Mouse (Mus musculus) neutrophil, adult 5-6 weeks (primary cell): ENCODE data around the gene Mpdz. TPM values are rescaled to one million over a fixed set of nuclear protein-coding genes. Genes with fewer than 3 reads are reported as not detected.

Source experiments
- ATAC-seq: fragments of 151-379, 151-347 bp; 2 replicates; pipeline ENCODE4 v1.8.0; 2017; ENCODE audit warnings: mild to moderate bottlenecking, moderate TSS enrichment; ENCODE audit not compliant: insufficient number of reproducible peaks, poor library complexity, low FRiP score, severe bottlenecking; ENCODE audit errors: extremely low read depth
- total RNA-seq: library from RNA; stranded (forward); fragments of 200-1000 nt; gene quantifications from 2 replicates; pipeline ENCODE4 v1.2.3, GENCODE M21; 2017

Mpdz gene
- total RNA-seq, 1 experiment from 2014 or later = not detected

DNA sequence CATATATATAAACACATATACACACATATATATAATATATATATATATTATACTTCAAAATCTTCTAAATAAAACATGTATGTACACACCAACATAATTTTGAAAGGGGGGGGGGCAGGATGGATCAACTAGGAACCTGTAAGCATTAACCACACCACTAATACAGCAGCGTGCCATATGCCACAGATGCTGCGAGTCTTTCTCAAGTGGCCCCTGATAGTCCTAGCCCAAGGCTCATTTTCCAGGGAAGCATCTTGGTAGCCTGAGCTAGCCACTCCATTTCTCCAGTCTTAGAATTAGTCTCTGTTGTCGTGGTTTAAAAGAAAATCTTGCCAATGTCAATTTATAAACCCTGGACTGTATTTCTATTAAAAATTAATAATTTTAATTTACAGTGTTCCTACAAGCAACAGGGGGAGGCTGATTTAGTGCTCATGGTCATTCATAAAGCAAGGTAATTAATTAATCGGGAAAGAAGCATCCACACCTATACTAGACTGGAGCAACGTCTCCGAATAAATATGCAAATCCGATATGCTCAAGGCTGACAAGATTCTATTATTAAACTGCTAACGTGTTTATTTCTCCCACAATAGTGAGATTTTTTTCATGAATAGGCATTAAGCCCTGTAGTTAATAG lies 27.8 kb downstream of the Mpdz start:
- no peak for ATAC-seq

DNA sequence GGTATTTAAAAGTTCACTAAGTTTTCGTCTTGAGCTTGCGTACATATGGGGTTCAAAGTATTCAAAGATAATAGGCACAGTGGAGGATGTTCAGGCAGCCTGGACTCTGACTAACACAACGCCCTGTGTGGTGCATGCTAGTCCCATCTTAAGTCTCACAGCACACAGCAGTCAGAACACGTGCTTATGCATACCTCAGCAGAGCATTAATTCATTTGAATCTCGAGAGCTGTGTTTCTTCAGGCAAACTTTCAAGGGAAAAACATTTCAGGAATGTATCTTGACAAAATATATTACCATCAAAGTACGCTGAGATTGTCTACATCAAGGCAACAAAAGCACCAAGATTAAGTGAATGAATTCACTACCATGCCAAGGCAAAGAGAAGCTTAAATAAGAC lies 45.7 kb downstream of the Mpdz start:
- ATAC-seq = no peak

DNA sequence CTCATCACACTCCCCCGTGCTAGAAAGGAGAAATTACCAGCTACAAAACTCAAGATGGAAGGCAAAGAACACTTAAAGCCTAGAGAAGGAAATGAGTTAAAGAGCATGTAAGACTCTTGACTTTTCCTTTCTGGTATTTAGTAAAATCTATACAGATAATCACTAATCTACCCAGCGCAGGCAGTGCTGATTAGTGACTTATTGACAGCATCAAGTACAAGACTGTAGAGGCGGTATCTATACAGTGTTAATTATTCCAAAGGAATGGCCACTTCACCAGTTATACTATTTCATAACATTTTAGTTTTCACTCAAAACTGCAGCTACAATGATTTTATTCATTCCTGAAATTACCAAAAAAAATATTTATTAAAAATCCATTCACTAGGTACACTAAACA lies 49.7 kb downstream of the Mpdz start:
- no peak for ATAC-seq

DNA sequence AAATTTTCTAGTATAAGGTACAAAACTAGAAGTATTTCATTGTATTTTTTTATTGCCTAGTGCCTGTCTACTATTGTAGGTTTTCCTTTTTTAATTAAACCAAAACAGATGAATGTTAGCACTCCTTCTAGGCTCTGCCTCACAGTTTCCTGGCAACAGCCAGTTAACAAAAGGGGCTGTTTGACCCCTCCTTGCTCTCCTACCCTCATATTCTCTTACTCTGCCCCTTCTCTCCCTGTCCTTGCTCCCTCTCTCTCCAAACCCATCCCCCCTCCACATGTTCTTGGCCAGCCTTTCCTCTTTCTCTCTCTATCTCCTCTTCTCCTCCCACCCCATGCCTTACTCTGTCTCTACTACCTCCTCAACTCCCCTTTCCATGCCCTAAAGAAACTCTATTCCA lies 53.4 kb downstream of the Mpdz start:
- no peak for ATAC-seq

DNA sequence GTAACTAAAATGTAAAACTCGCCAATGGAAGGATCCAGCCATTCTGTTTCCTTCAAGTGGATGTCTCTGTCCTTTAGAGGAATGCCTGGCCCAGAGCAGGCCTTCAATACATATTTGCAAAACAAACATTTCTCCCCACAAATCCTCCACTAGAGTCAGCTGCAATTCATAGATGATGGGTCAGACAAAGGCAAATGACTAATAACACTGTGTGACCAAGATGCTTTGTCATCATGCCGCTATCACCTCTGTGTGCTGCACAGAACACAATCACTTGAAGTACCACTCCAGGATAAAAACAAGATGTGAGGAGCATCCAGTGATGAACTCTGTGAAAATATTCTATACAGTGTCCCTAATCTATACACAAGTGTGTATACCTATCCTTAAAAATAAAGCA lies 55.0 kb downstream of the Mpdz start:
- no peak for ATAC-seq

DNA sequence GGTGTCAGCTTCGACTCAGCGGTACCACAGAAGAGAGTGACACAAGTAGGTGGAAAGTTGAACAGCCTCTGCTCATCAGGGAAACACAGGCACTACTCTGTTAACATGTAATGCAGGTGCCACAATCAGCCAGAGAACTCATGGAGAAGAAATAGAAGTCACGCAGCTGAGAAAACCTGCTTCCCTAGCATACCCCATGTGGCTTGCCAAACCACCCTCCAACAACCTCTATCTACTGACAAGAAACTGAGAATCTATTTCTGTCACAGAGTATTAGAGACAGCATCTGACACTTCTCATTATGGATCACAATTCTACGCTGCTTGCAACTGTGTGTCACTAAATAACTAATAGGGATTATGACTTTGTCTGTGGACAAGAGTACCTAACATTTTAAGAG lies 70.3 kb downstream of the Mpdz start:
- ATAC-seq = no peak

DNA sequence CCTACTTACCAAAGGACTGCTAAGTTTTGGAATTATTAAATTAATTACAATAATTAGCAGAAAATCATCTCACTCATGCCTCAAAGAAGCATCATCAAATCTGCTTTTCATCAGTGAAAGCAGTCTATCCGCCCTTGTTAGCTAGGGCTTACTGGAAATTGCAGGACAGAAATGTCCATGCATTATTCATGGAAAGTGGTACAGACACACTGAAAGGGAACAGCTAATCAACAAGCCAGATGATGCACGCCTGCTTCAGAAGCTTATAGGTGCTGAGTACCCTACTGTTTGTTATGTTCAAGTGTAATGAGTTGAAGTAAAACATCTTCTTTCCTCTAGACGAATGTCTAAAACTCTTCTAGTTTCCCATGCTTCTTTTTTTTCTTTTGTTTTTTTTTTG lies 91.2 kb downstream of the Mpdz start:
- ATAC-seq = no peak

DNA sequence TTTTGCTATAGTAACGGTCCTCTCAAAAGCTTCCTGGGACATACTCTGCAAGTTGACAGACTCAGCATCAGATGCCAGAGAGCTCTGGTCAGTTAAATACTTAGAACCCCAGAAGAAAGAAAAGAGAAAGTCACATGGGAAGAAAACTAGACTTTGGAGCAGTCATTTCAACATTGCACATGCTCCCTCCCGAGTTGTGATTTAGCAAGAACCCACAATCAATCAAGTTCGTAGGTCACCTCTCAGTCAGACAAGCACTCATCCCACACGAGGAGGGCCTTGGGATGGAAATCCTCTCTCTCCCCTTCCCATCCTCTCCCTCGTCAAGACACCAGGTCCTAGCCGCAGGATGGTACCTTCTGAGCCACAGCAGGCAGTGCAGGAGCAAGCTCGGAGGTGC lies 94.0 kb downstream of the Mpdz start:
- no peak for ATAC-seq

DNA sequence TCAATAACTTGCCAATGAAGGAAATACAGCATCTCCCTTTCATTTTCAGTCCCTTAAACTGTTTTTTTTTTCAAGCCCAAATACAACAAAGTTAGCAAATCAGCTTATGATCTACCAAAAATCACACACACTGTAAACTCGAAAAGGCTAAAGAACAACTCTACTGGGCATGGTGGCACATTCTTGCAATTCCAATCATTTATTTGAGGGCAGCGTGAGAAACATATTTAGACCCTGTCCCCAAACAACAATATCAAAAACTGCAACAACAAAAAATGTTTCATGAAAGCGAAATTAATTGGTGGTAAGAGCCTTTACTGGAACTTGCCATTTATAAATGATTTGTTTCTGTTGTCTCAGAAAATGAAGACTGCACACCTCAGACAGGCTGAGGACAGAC lies 97.5 kb downstream of the Mpdz start:
- no peak for ATAC-seq

DNA sequence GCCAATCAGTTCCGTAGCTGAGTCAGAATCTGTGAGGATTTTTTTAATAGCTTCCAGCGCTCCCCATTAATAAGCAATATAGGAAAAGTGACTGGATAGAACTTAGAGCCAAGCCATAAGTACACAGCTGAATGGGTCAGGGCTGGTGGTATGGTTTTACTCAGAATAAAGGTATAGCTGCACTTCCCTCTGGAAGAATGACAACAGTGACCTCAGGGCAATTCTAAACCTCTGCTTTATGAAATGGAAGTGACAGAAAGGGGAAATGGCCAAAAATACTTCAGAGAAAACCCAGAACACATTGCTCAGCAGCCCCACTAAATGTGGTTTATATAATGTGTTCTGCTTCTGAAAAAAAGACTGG lies 109.0 kb downstream of the Mpdz start:
- ATAC-seq = no peak

DNA sequence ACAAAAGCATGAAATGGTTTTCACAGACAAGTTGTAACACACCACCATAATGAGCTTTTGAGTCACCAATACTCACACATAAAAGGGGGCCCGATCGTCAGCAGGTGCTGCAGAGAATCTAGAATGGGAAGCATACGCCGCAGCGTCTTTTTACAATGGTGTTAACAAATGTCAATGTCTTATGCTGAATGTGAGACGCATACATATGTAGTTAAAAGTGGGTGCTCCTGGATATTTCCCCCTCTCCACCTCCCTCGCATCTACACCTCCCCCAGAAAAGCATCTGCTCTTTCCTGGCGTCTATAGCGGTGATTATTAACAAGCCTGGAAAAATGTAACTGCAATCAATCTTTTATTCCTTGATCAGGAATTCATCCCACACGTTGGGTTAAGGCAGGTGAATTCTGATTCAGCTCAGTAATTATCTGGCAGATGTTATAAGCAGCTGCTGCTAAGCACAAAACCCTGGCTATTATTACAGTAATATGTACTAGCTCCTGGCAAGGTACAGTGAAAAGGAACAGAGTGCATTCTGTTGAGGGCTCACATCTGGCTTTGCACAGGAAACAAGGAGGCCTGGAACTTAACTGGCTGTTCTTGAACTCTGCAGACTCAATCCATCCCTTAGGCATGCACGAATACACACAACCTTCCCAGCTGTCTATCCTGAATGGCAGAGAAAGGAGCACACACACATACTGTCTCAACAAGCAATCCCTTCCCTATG lies 109.6 kb downstream of the Mpdz start:
- ATAC-seq = no peak

DNA sequence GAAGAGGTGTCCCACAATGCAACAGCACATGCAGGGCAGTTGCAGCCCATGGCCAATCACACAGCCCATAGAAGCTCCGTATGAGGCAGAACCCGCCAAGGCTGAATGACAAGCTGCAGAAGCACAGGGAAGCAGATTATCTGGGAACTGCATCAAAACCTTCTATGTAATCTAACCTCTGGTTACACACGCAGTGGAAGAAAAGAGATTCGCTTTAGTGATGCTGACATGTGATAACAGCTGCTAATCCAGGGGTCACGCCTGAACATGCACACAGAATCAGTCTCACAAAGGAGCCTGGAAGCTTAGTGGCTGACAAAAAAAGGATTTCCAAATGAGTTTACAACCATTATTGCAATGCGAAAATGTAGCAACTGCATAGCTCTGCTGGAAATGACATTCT lies 110.2 kb downstream of the Mpdz start:
- ATAC-seq = no peak

DNA sequence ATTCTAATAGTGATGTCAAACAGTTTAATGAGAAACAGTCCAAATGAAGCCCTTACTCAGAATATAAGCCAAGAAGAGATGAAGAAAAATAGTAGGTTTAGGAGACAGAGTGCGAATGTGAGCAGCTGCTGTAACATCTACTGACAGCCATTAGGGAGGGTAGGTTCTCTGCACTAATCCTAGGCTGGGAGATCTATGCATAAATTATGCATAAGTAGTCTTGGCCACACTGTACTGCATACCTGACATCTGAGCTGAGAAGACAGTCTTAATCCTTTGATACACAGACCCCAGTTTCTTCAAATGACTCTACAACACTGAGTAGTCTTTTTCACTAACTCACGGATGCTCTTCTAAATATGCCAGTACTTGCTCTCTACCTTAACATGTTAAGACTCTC lies 114.9 kb downstream of the Mpdz start:
- ATAC-seq = no peak

DNA sequence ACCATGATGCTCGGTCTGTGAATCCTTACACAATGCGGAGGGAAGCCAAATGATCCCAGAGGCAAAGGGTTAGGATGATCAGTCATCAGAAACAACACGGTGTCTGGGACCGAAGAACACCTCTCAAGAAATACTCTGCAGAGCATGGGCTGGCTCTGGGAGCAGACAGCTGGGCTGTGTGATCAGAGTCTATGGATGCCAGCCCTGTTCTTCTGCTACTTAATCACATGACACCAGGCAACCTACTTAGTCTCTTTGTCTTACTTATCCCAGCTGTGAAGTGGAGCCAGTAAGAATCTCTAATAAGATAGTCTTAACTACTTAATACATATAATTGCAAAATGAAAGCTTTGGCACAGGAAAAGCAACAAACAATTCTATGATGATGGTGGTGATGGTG lies 118.8 kb downstream of the Mpdz start:
- no peak for ATAC-seq

DNA sequence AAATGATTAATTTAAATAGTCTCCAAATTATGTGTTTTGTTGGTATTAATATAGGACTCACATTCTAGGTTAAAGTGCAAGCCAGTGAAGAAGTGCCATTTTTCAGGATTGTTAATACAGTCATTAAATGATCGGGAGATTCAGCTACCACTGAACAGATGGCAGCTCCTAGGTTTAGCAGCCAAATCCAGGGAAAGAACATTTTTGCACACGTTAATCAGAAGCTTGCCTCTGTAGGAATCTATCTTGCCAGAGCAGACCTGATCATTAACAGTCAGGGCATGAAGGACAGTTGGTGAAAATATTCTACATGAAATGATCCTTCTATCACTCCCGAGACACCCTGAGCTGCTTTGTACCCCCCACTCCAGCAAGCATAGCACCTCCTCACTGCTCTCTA lies 120.4 kb downstream of the Mpdz start:
- no peak for ATAC-seq

DNA sequence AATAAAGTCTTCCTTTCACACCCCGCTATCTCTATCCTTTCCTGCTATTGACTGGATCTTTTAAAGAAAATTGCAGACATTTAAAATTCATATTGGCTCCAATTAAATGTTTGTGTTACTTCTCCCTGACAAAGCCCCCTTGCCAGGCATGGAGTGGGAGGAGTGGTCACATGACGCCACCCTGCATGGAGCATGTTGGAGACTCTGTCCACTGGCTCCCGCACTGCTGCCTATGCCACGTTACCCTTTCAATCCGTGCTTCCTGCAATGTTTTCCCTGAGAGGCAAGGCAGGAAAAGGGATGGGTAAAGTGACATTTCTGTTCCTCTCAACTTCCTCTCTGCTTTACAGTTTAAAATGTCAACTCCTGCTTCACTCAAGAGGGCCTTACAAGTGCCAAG lies 128.0 kb downstream of the Mpdz start:
- ATAC-seq = no peak

DNA sequence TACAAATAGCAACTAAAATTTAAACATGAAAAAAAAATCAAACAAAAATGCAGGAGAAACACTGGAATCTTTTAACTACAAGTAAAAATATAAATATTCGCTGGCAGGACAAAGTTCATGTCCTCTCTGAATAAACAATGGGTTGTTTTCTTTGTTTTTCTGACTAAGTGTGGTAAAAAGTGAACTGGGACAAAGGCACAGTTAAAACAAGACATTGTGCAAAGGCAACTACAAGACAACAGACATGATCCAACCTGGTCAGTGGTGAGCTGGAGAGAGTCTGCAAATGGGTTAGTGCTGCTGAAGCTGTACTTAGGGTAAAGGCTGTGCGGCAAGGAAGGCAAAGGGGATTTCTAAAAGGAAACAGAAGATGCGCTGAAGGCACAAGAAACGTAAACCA lies 129.4 kb downstream of the Mpdz start:
- no peak for ATAC-seq

DNA sequence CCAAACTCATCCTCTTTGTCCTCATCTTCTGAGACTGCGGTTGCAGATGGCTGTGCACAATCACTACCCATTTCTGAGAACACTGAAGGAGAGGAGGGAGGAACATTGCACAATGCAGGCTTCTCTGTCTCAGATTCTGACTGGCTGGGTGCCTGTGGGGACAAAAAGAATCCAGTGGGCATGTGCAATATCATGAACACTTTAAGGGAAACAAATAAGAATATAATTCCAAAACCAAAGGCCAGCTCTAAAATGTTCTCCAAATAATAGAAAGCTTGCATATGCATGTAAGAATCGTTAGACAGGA lies 132.5 kb downstream of the Mpdz start:
- no peak for ATAC-seq

DNA sequence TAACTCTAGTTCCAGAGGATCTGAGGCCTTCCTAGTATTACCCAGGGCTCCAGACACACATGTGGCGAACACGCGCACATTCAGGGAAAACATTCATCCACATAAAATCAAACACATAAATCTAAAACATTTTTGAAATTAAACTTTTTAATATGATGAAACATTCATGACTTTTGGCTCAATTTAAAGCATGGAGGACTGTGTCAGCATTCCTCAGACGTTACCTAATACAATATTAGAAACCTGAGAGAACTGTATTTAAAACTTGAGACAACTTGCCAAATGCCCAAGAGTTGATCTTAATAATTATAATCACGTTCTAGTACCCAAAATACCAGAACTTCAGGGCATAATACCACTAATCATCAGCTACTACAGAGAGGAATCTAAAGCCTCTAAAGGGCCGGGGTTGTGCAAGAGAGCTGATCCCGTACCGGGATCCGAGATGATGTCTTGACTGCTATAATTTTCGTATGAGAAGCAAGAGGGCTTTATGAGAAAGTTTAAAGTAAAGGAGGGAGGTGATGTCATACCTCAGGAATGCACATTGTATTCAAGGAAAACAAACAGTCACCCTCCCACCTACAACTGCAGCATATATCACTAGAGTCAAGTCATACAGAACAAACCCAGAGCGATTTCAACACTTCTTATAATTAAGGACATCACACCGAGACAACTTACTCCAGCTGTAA lies 133.0 kb downstream of the Mpdz start:
- ATAC-seq = no peak

DNA sequence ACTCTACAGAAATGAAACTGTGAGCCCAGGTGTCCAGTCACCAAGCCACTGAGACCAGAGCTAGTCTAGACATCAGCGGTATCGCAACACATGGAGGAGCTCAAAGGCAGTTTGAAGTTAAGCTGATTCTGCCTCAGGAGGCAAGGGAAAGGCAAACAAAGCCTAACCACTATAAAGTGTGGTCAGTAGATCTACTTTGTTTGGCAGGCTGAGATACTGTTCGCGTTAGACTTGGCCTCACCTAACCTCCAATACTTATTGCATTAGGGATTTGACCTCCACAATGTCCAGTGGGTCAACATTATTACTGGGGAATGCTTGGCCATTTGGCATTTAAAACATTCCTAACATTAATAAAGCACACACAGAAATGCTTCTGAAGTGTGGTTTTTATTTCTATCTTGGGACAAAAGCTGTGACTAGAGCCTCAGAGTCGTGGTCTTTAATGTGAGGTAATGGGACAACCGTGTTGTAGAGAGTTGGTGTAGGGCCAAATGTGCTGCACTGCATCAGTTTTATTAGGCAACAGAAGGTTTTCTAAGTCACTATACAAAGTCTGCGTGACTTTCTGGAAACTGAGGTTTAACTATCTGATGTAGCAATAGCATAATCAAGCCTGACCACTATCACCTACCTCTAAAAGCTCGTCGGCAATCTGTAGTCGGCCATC lies 134.9 kb downstream of the Mpdz start:
- ATAC-seq = no peak
